Mouse (Mus musculus): ENCODE measurements around the gene Suox. TPM values are rescaled to one million over a fixed set of nuclear protein-coding genes. Genes with fewer than 3 reads are reported as not detected.
"Not testable (repeated sequence)": the region's sequence is repeated elsewhere in the genome, so short reads cannot be mapped to it uniquely, and the experiment has no call there.

The Suox gene
- 14.3 and 15.7 TPM in 2 replicates for polyA plus RNA-seq (2011; ENCODE audit: insufficient read length, low read depth, missing spikeins)

DNA sequence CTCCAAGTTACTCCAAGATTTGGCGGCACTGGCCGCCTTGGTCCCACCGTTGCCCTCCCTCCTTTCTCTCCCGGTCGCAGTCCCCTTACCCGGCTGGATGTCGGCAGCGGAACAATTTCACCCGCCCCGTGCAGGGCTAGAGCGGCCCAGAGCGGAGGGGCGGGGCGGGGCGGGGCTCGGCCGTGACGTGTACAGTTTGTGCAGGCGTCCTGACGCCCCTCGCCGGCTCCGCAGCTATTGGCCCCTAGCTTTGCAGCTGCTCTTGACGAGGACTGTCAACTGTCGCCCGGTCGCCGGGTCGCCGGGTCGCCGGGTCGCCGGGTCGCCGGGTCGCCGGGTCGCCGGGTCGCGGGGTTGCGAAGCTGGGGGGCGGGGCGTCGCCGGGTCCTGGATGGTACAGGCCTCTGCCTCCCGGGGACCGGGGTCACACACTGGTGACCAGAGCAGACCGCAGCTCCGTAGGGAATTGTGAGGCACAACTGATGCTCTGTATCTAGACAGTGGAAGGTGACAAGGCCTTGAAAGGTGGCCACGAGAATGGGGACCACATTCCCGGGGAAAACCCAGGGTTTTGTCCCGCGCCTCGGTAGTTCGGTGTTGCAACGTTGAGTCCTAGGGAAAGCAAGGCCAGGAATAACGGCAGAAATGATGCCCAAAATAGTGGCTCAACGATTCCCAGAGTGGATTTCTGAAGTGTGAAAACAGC lies at the start of gene Suox:
Gene Suox, minus strand, starts transcription at position 311 of the 706 bp plus-strand sequence.
- peak within 1 kb of the TSS; percentile 60 for H3K4me3 ChIP-seq (ENCODE audit: insufficient read depth, low read length)
- TF ChIP-seq CTCF (IDR thresholded peaks at IDR 0.05; ENCODE audit: borderline replicate concordance, insufficient read depth, low read length) (no peak), POLR2A (IDR thresholded peaks at IDR 0.05; ENCODE audit: low read depth, low read length) (peak; percentile 84)
- H3K27ac ChIP-seq (ENCODE audit: insufficient read depth, low read length): no peak within 1 kb of the TSS; the same call in 1 of the 2 replicates
- H3K4me1 ChIP-seq (ENCODE audit: control insufficient read depth, insufficient read depth, low read length): peaks cover 7% of the 10 kb centered on the region

GRCm38 (mm10) chr10:128715559-128716537 lies 42.0 kb upstream of the Suox start:
- TF ChIP-seq CTCF (IDR thresholded peaks at IDR 0.05; ENCODE audit: borderline replicate concordance, insufficient read depth, low read length) (no peak), POLR2A (IDR thresholded peaks at IDR 0.05; ENCODE audit: low read depth, low read length) (no peak)
- Histone ChIP-seq H3K4me1 (ENCODE audit: control insufficient read depth, insufficient read depth, low read length) (no peaks in the 10 kb centered on the region), H3K4me3 (ENCODE audit: insufficient read depth, low read length) (no peak overlapping the region), H3K27ac (ENCODE audit: insufficient read depth, low read length) (no peak overlapping the region)

DNA sequence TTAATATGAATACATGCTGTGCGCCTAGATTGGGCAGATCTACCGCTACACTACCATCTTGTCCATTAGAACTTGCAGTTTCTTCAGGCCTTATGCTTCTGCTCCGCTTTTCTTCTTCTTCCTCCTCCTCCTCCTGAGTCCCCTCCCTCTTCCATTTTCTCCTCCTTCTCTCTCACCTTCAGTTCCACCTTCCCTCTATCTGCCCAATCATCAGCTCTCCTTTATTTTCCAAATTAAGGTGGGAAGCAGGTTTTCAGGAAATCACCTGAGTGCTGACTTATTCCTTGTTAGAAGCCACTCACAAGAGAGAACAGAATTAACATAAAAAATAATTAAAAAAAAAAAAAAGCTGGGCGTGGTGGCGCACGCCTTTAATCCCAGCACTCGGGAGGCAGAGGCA lies 37.4 kb upstream of the Suox start:
- H3K4me1 ChIP-seq (ENCODE audit: control insufficient read depth, insufficient read depth, low read length); H3K27ac ChIP-seq (ENCODE audit: insufficient read depth, low read length); H3K4me3 ChIP-seq (ENCODE audit: insufficient read depth, low read length): not testable (repeated sequence)

DNA sequence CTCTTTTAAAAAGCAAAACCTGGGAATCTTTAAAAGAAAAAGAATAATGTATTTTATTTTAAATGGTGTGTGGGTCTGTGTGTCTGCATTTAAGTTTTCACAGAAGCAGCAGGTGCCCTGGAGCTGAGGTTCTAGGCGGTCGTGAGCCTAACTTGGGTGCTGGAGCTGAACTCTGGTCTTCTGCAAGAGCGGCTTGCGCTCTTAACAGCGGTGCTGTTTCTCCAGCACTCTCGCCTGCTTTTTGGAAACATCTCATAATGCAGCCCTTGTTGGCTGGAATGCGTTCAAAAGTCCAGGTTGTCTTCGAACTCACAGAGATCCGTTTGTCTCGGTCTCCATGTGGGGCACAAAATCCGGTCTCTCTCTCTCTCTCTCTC lies 31.4 kb upstream of the Suox start:
- TF ChIP-seq CTCF (IDR thresholded peaks at IDR 0.05; ENCODE audit: borderline replicate concordance, insufficient read depth, low read length) (no peak), POLR2A (IDR thresholded peaks at IDR 0.05; ENCODE audit: low read depth, low read length) (no peak)
- H3K4me3 ChIP-seq (ENCODE audit: insufficient read depth, low read length): no peak overlapping the region
- H3K27ac ChIP-seq (ENCODE audit: insufficient read depth, low read length): no peak overlapping the region
- H3K4me1 ChIP-seq (ENCODE audit: control insufficient read depth, insufficient read depth, low read length): no peaks in the 10 kb centered on the region

DNA sequence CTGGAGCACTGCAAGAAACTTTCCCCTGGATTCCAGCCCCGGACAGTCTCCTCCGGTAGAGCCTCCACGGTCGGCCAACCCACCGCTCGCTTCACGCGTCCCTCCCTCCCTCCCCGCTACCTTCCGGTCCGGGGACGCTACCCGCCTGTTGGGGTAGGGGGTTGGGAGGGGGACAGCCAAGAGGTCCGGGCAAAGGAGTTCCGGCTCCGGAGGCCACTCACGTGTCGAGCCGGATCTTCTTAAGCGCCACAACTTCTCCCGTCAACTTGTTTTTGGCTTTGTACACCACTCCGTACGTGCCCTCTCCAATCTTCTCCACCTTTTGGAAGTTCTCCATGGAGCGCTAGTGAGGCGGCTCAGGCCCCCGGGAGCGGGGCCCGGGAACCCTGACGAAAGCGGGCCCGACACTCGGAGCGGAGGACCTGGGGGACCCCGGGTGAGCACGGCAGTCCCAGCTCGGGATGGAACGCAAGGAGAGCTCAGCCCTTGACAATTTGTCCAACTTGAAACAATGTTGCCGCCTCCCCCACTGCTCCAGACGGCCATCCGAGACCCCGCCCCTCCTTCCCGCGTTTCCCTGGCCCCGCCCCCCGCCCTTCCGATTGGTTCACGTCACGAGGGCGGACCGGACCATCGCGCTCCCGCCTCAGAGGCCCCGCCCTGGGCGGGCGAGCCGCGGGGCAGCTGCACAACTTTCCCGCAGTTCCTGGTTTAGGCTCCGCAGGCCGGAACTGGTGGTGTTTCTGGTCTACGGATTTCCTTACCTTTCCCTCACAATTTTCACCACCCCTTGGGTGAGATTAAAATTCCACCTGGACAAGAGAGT lies 30.8 kb upstream of the Suox start, which contains the start of gene Cdk2:
Gene Cdk2, minus strand, starts transcription at position 541 of the 826 bp plus-strand sequence.
- peak within 1 kb of the TSS; percentile 77 for H3K4me3 ChIP-seq (ENCODE audit: insufficient read depth, low read length)
- H3K4me1 ChIP-seq (ENCODE audit: control insufficient read depth, insufficient read depth, low read length): no peaks in the 10 kb centered on the region
- TF ChIP-seq CTCF (IDR thresholded peaks at IDR 0.05; ENCODE audit: borderline replicate concordance, insufficient read depth, low read length) (no peak), POLR2A (IDR thresholded peaks at IDR 0.05; ENCODE audit: low read depth, low read length) (peak; percentile 90)
- H3K27ac ChIP-seq (ENCODE audit: insufficient read depth, low read length): peak within 1 kb of the TSS; percentile 64

DNA sequence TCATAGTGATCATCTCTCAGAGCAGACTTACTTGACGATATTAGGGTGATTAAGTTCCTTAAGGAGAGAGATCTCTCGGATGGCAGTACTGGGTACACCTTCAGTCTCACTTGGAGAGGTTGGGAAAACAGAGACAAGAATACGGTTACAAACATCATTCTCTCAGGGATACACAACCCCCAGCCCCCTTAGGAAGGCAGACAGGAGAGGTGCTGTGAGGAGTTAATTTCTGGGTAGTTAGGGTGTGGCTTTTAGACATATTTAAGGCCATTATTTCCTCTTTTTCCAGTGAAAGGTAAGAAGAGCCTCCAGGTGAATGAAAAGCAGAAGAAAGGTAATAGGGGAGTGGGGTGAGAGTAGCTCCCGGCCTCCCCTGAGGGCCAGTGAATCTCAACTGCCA lies 30.0 kb upstream of the Suox start, which contains the start of gene Pmel:
Gene Pmel, plus strand, starts transcription at position 301 of the 400 bp plus-strand sequence.
- H3K4me1 ChIP-seq (ENCODE audit: control insufficient read depth, insufficient read depth, low read length): no peaks in the 10 kb centered on the region
- no peak for TF ChIP-seq CTCF (IDR thresholded peaks at IDR 0.05; ENCODE audit: borderline replicate concordance, insufficient read depth, low read length)
- TF ChIP-seq POLR2A (IDR thresholded peaks at IDR 0.05; ENCODE audit: low read depth, low read length): no peak
- peak within 1 kb of the TSS; percentile 64 for H3K27ac ChIP-seq (ENCODE audit: insufficient read depth, low read length)
- H3K4me3 ChIP-seq (ENCODE audit: insufficient read depth, low read length): peak within 1 kb of the TSS; percentile 77

- Histone ChIP-seq H3K4me3 (ENCODE audit: insufficient read depth, low read length) (no peak overlapping the region), H3K4me1 (ENCODE audit: control insufficient read depth, insufficient read depth, low read length) (no peaks in the 10 kb centered on the region), H3K27ac (ENCODE audit: insufficient read depth, low read length) (no peak overlapping the region)
- TF ChIP-seq POLR2A (IDR thresholded peaks at IDR 0.05; ENCODE audit: low read depth, low read length) (no peak), CTCF (IDR thresholded peaks at IDR 0.05; ENCODE audit: borderline replicate concordance, insufficient read depth, low read length) (no peak)
Observed at GRCm38 (mm10) chr10:128702328-128703007, 28.6 kb upstream of the Suox start.

DNA sequence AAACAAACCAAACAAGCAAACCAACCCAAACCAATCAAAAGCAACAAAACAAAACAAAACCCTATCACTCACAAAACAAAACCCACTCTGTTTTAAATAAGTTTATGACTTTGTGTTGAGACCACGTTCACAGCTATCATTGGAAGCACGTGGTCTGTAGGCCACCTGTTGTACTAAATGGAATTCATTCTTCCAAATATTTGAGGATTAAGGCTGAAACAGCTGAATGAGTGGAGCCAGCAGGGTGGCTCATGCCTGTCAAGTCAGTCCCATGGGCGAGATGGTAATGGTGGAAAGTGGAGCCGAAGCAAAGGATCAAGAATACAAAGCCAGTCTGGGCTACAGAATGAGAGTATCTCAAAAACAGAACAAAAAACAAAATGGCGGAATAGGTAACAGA lies 26.8 kb upstream of the Suox start:
- H3K4me1 ChIP-seq (ENCODE audit: control insufficient read depth, insufficient read depth, low read length): no peaks in the 10 kb centered on the region
- TF ChIP-seq CTCF (IDR thresholded peaks at IDR 0.05; ENCODE audit: borderline replicate concordance, insufficient read depth, low read length): no peak
- TF ChIP-seq POLR2A (IDR thresholded peaks at IDR 0.05; ENCODE audit: low read depth, low read length): no peak
- H3K27ac ChIP-seq (ENCODE audit: insufficient read depth, low read length): no peak overlapping the region
- H3K4me3 ChIP-seq (ENCODE audit: insufficient read depth, low read length): no peak overlapping the region

DNA sequence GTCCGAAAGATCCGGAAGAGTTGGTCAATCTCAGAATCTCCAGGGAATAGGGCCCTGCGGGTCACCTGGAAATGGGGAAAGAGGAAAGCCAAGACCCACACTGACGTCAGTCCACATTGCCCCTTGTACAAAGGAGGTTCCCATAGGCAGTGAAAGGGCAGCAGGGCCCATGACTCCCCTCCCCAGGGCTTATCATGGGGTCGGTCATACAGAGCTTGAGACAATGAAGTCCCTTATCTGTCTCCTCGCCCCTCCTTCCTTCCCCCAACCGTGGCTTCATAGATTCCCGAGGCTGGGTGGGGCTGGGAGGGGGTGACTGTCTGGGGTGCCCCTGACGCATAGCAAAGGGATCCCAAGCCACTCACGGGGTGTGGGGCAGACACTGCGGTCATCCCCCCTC lies 25.7 kb upstream of the Suox start:
- Histone ChIP-seq H3K4me3 (ENCODE audit: insufficient read depth, low read length) (no peak overlapping the region), H3K4me1 (ENCODE audit: control insufficient read depth, insufficient read depth, low read length) (0 out of 2 replicates have a peak, but pooled peaks cover 2% of the 10 kb centered on the region), H3K27ac (ENCODE audit: insufficient read depth, low read length) (no peak overlapping the region)
- TF ChIP-seq POLR2A (IDR thresholded peaks at IDR 0.05; ENCODE audit: low read depth, low read length) (no peak), CTCF (IDR thresholded peaks at IDR 0.05; ENCODE audit: borderline replicate concordance, insufficient read depth, low read length) (no peak)
